Mouse (Mus musculus) kidney, embryonic 16.5 days (tissue): Measurements from ENCODE around the gene Bcas3. TPM values are rescaled to one million over a fixed set of nuclear protein-coding genes. Genes with fewer than 3 reads are reported as not detected.

Source experiments
- ATAC-seq: fragments of 200-750 bp; cut with Nextera tagmentation; 2 replicates; pipeline ENCODE4 v1.8.0; 2017; ENCODE audit warnings: moderate TSS enrichment; ENCODE audit not compliant: low FRiP score, low TSS enrichment
- H3K27ac ChIP-seq: fragments of 300-500 bp; sonication (generic); 2 replicates; pipeline ENCODE4 v1.5.1; 2014; ENCODE audit warnings: low read length
- H3K27me3 ChIP-seq: fragments of 300-500 bp; sonication (generic); 2 replicates; pipeline ENCODE4 v1.6.1; 2014; ENCODE audit warnings: low read length, control low read depth, mixed read lengths; ENCODE audit not compliant: insufficient read depth
- H3K36me3 ChIP-seq: fragments of 300-500 bp; sonication (generic); 2 replicates; pipeline ENCODE4 v1.6.1; 2014; ENCODE audit warnings: low read length, control low read depth, mixed read lengths; ENCODE audit not compliant: insufficient read depth
- H3K4me1 ChIP-seq: fragments of 300-500 bp; sonication (generic); 2 replicates; pipeline ENCODE4 v1.6.1; 2014; ENCODE audit warnings: low read length, control low read depth, mixed read lengths; ENCODE audit not compliant: insufficient read depth
- H3K4me2 ChIP-seq: fragments of 300-500 bp; sonication (generic); replicated peaks from 2 replicates; pipeline ENCODE4 v1.6.1; 2014; ENCODE audit warnings: low read depth, low read length
- H3K4me3 ChIP-seq: fragments of 300-500 bp; sonication (generic); 2 replicates; pipeline ENCODE4 v1.5.1; 2014; ENCODE audit warnings: mild to moderate bottlenecking, low read length
- H3K9ac ChIP-seq: fragments of 300-500 bp; sonication (generic); replicated peaks from 2 replicates; pipeline ENCODE4 v1.6.1; 2014; ENCODE audit warnings: low read length
- H3K9me3 ChIP-seq: fragments of 300-500 bp; sonication (generic); 2 replicates; pipeline ENCODE4 v1.6.1; 2016; ENCODE audit warnings: low read length, control low read depth
- WGBS: fragments of 180-500 bp; shearing (Covaris S2); extraction: QIAGEN DNeasy Blood & Tissue Kit; methylation state at CpG from one replicate; pipeline ENCODE4 v1.1.7; 2014; 5-methylcytosine and 5-hydroxymethylcytosine counted together
- polyA plus RNA-seq: library from polyadenylated mRNA; unstranded; fragments of >200 nt; fragmentation: Nextera tagmentation; extraction: Ambion mirVana; gene quantifications from 2 replicates; pipeline ENCODE4 v1.2.1, GENCODE M21; 2015

Bcas3 gene
- polyA plus RNA-seq, 1 experiment from 2014 or later = 34.7 TPM

- WGBS = 82% methylated on average over 7 of the region's 7 CpGs
- no peak overlapping the region for H3K9ac ChIP-seq
- H3K4me3 ChIP-seq = no peak overlapping the region
- no peak overlapping the region for H3K4me2 ChIP-seq
- no peaks in the 10 kb centered on the region for H3K9me3 ChIP-seq
- no peaks in the 10 kb centered on the region for H3K27me3 ChIP-seq
- H3K27ac ChIP-seq = no peak overlapping the region
- H3K36me3 ChIP-seq = no peaks in the 10 kb centered on the region
- ATAC-seq = no peak
- no peaks in the 10 kb centered on the region for H3K4me1 ChIP-seq
Measured at GRCm38 (mm10) chr11:85461536-85461935, 108.6 kb downstream of the Bcas3 start.

- WGBS = 85% methylated on average over 1 of the region's 1 CpGs
Measured at GRCm38 (mm10) chr11:85469526-85469925, 116.6 kb downstream of the Bcas3 start.

GRCm38 (mm10) chr11:85470508-85470907 lies 117.5 kb downstream of the Bcas3 start:
- Histone ChIP-seq H3K4me1 (0 out of 2 replicates have a peak, but pooled peaks cover 3% of the 10 kb centered on the region), H3K36me3 (no peaks in the 10 kb centered on the region), H3K27ac (no peak overlapping the region), H3K4me3 (no peak overlapping the region), H3K9me3 (no peaks in the 10 kb centered on the region), H3K9ac (peak overlapping the region; percentile 35), H3K27me3 (no peaks in the 10 kb centered on the region), H3K4me2 (no peak overlapping the region)
- no peak for ATAC-seq
- WGBS = 58% methylated on average over 4 of the region's 4 CpGs

More at GRCm38 (mm10) chr11:85469526-85469925, 116.6 kb downstream of the Bcas3 start:
- Histone ChIP-seq H3K4me2 (no peak overlapping the region), H3K27ac (no peak overlapping the region), H3K9ac (no peak overlapping the region), H3K4me3 (no peak overlapping the region), H3K4me1 (0 out of 2 replicates have a peak, but pooled peaks cover 3% of the 10 kb centered on the region), H3K36me3 (no peaks in the 10 kb centered on the region), H3K27me3 (no peaks in the 10 kb centered on the region), H3K9me3 (no peaks in the 10 kb centered on the region)
- ATAC-seq = no peak

- no peaks in the 10 kb centered on the region for H3K36me3 ChIP-seq
- 0 out of 2 replicates have a peak, but pooled peaks cover 3% of the 10 kb centered on the region for H3K4me1 ChIP-seq
- H3K9me3 ChIP-seq = no peaks in the 10 kb centered on the region
- 45% methylated on average over 12 of the region's 12 CpGs for WGBS
- no peak for ATAC-seq
- no peak overlapping the region for H3K4me3 ChIP-seq
- H3K27me3 ChIP-seq = no peaks in the 10 kb centered on the region
- H3K9ac ChIP-seq = no peak overlapping the region
- no peak overlapping the region for H3K4me2 ChIP-seq
- no peak overlapping the region for H3K27ac ChIP-seq
Measured at GRCm38 (mm10) chr11:85474326-85474725, 121.4 kb downstream of the Bcas3 start.

- Histone ChIP-seq H3K27me3 (no peaks in the 10 kb centered on the region), H3K9ac (no peak overlapping the region), H3K4me1 (no peaks in the 10 kb centered on the region), H3K4me3 (no peak overlapping the region), H3K9me3 (no peaks in the 10 kb centered on the region), H3K36me3 (no peaks in the 10 kb centered on the region), H3K27ac (no peak overlapping the region), H3K4me2 (no peak overlapping the region)
- WGBS = 72% methylated on average over 6 of the region's 6 CpGs
- no peak for ATAC-seq
Measured at GRCm38 (mm10) chr11:85482737-85483467, 129.9 kb downstream of the Bcas3 start.

- WGBS = 84% methylated on average over 6 of the region's 6 CpGs
- Histone ChIP-seq H3K9me3 (no peaks in the 10 kb centered on the region), H3K36me3 (no peaks in the 10 kb centered on the region), H3K4me2 (no peak overlapping the region), H3K4me1 (0 out of 2 replicates have a peak, but pooled peaks cover 2% of the 10 kb centered on the region), H3K4me3 (no peak overlapping the region), H3K9ac (no peak overlapping the region), H3K27me3 (no peaks in the 10 kb centered on the region), H3K27ac (no peak overlapping the region)
- ATAC-seq = no peak
Measured at GRCm38 (mm10) chr11:85485197-85485940, 132.4 kb downstream of the Bcas3 start.

- Histone ChIP-seq H3K4me1 (peaks cover 9% of the 10 kb centered on the region; the same call in 1 of the 2 replicates), H3K27me3 (no peaks in the 10 kb centered on the region), H3K9me3 (no peaks in the 10 kb centered on the region), H3K4me3 (no peak overlapping the region), H3K36me3 (no peaks in the 10 kb centered on the region), H3K27ac (no peak overlapping the region), H3K4me2 (no peak overlapping the region), H3K9ac (no peak overlapping the region)
- WGBS = 36% methylated on average over 7 of the region's 7 CpGs
- peak; percentile 57; the same call in 1 of the 2 replicates for ATAC-seq
Measured at GRCm38 (mm10) chr11:85487501-85487900, 134.5 kb downstream of the Bcas3 start.

GRCm38 (mm10) chr11:85492231-85492630 lies 139.3 kb downstream of the Bcas3 start:
- H3K4me3 ChIP-seq = no peak overlapping the region
- H3K9ac ChIP-seq = no peak overlapping the region; the same call in 1 of the 2 replicates
- H3K9me3 ChIP-seq = no peaks in the 10 kb centered on the region
- H3K36me3 ChIP-seq = no peaks in the 10 kb centered on the region
- WGBS = 17% methylated on average over 12 of the region's 12 CpGs
- peaks cover 11% of the 10 kb centered on the region; the same call in 1 of the 2 replicates for H3K4me1 ChIP-seq
- peak; percentile 54; the same call in 1 of the 2 replicates for ATAC-seq
- H3K27ac ChIP-seq = peak overlapping the region; percentile 51; the same call in 1 of the 2 replicates
- H3K27me3 ChIP-seq = no peaks in the 10 kb centered on the region
- no peak overlapping the region for H3K4me2 ChIP-seq

- no peak for ATAC-seq
- Histone ChIP-seq H3K9me3 (no peaks in the 10 kb centered on the region), H3K27me3 (no peaks in the 10 kb centered on the region), H3K36me3 (no peaks in the 10 kb centered on the region), H3K4me2 (no peak overlapping the region), H3K27ac (peak overlapping the region; percentile 78), H3K4me1 (peaks cover 11% of the 10 kb centered on the region; the same call in 1 of the 2 replicates), H3K4me3 (no peak overlapping the region), H3K9ac (no peak overlapping the region)
- 50% methylated on average over 3 of the region's 3 CpGs for WGBS
Measured at GRCm38 (mm10) chr11:85492666-85493065, 139.7 kb downstream of the Bcas3 start.
